Mouse (Mus musculus): ENCODE measurements around the gene Frmd5.

DNA sequence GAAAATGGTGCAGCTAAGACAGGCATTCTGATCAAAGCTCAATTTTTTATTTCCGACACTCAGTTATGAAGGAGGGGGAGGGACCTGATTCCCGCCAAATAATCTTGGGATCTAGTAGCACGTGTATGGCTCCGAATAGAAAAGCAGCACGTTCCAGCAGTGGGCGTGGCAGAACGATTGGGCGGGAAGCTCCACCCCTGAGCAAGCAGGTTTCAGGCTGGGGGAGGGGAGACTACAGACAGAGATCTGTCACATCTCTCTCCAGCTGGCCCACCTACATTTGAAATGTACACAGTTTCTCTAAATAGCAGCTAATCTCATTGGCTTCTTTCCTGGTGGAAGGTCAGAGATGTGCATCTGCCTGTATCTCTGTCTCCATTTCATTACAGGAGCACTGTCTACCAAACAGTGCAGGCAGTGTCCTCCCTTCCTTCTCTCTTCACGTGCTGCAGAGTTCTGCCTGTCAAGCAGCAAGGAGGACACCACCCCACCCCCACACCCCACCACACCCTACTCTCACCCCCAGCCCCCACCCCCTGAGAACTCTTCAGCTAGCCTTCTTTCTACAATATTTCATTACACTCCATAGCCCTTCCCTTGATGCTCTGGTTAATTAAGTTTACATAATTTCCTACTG lies 95.0 kb downstream of the Frmd5 start:
- TF ChIP-seq CTCF (IDR thresholded peaks at IDR 0.05) (no peak), EP300 (IDR thresholded peaks at IDR 0.05) (no peak)
